In the genomic region with DNA sequence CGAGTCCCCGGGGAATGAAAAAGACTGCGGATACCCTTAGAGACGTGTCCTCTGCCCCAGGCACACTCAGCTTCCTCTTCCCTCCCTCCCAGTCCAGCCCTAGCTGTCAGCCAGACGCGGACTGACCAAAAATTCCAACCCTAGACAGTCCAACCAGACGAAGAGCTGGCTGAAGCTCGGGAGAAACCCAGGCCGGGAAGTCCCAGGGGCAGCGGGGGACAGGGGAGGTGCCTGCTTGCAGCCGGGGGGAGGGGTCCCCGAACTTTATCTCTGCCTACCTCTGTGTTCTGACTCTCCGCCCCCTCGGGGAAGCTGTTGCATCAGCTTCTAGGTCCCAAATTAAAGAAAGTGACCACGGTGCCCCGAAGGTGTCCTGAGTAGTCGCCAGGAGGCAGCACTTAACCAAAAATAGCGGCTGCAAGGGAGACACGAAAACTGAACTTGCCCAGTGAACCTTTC, we compare ENCODE assay signal across 8 mouse cellular contexts. TPM values are rescaled to one million over a fixed set of nuclear protein-coding genes. Genes with fewer than 3 reads are reported as not detected.
DNase-seq lines count a peak whose midpoint lies in the region; ATAC-seq and TF ChIP-seq lines count a peak whose summit lies in the region.

Gene Slc7a7 (minus strand): TSS at position 158 of the 459 bp plus-strand sequence.

- no peak within 1 kb of the TSS for H3K27ac ChIP-seq in layer of hippocampus, adult 2 months
- no peak within 1 kb of the TSS for H3K27ac ChIP-seq in intestine, embryonic 14.5 days (ENCODE audit: low read depth)

- DNase-seq in layer of hippocampus, adult 2 months (ENCODE audit: low spot score in 2 of 2): no peak
- DNase-seq in layer of hippocampus, postnatal 10 days (ENCODE audit: low spot score in 2 of 2): no peak
- DNase-seq in embryo, embryonic 11 days: peak; percentile 62
- no peak for DNase-seq in intestine, embryonic 14.5 days (ENCODE audit: low spot score)
- DNase-seq in lung, postnatal 25 days (ENCODE audit: low spot score): peak; percentile 36
- no peak for DNase-seq in left cerebral cortex, postnatal 10 days (ENCODE audit: extremely low spot score in 1 of 2, low spot score in 2 of 2)
- no peak for DNase-seq in urinary bladder, adult 18-20 months (ENCODE audit: low spot score in 2 of 2)
- no peak for DNase-seq in left cerebral cortex, adult 8-10 months (ENCODE audit: low spot score in 2 of 2)

- H3K9ac ChIP-seq in intestine, embryonic 14.5 days (ENCODE audit: low read length): no peak within 1 kb of the TSS

- no peaks in the 10 kb centered on the region for H3K27me3 ChIP-seq in intestine, embryonic 14.5 days (replicated peaks; ENCODE audit: control insufficient read depth, insufficient read depth, low read length)

- no peaks in the 10 kb centered on the region for H3K36me3 ChIP-seq in intestine, embryonic 14.5 days (ENCODE audit: control insufficient read depth, insufficient read depth, low read length)

- WGBS in intestine, embryonic 14.5 days: 13% methylated on average over 18 of the region's 19 CpGs

- 0 out of 2 replicates have a peak within 1 kb of the TSS, but pooled peaks have one; percentile 0 for H3K4me2 ChIP-seq in intestine, embryonic 14.5 days (ENCODE audit: low read length)

- ATAC-seq in intestine, embryonic 14.5 days (replicated peaks; ENCODE audit: low FRiP score, low TSS enrichment, low read depth): no peak

- TF ChIP-seq CTCF in layer of hippocampus, adult 2 months (conservative IDR thresholded peaks at IDR 0.05): peak; percentile 38

- H3K9me3 ChIP-seq in intestine, embryonic 14.5 days (ENCODE audit: control insufficient read depth, low read length): no peaks in the 10 kb centered on the region

- H3K4me3 ChIP-seq in layer of hippocampus, adult 2 months: no peak within 1 kb of the TSS
- H3K4me3 ChIP-seq in intestine, embryonic 14.5 days (ENCODE audit: low read depth, low read length): no peak within 1 kb of the TSS

- peaks cover 18% of the 10 kb centered on the region for H3K4me1 ChIP-seq in intestine, embryonic 14.5 days (replicated peaks; ENCODE audit: control insufficient read depth, insufficient read depth, low read length)

- intact Hi-C loops in left cerebral cortex, postnatal 10 days (cut with DNase I): loop anchor here (5.0 kb wide), 1 partner anchor 525 kb away; no protein-coding TSS in a partner anchor

RNA-seq across cellular contexts. Expression of gene Slc7a7, which starts in this region (rescaled TPM):
- 1 to 10 TPM; 1.4 to 2.0 TPM for total RNA-seq in layer of hippocampus, adult 2 months (2021)
- 1 to 10 TPM; 2.5 to 2.7 TPM for total RNA-seq in layer of hippocampus, postnatal 10 days (2021)
- polyA plus RNA-seq in intestine, embryonic 14.5 days (2014; fragmentation: Nextera tagmentation; extraction: Ambion mirVana): 19.3 and 21.5 TPM in 2 replicates
- 1 to 10 TPM; 2.1 to 2.2 TPM for total RNA-seq in left cerebral cortex, postnatal 10 days (2021)
- 1 to 10 TPM; 1.1 to 7.5 (median 3.4) TPM for total RNA-seq in left cerebral cortex, adult 8-10 months (2022)

Comparison
In these comparisons a context has a peak if more than half of its experiments do, and no peak if none do; other contexts are left out.
1. DNase-seq: peak in embryo, embryonic 11 days (single experiment) and lung, postnatal 25 days (single experiment); none in layer of hippocampus, adult 2 months (0 of 2), layer of hippocampus, postnatal 10 days (0 of 2), intestine, embryonic 14.5 days (single experiment), left cerebral cortex, postnatal 10 days (0 of 2), urinary bladder, adult 18-20 months (0 of 2) and left cerebral cortex, adult 8-10 months (0 of 2).